Mouse (Mus musculus): ENCODE measurements at regions not wholly inside any gene's neighbourhood (a gene's known extent, or its start where the extent isn't known, plus 50 kb on each side); places are given as distances from the start of the nearest gene placed in this dataset.

DNA sequence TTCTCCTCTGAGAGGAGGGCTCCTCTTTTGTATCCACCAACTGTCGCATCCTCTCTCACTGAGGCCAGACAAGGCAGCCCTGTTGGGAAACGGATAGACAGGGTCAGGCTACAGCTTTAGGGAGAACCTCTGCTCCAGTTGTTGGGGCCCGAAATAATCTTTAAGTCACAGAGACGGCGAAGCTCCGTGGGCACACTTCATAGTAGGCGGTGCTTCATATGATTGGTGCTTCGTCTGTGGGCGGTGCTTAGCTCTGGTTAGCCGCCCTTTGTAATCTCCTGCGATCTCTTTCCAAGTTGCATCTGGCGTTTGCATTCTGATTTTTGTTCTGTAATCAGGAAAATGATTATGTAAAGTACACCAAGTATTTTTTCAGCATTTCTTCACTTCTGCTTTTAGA is 67.2 kb downstream of the Hlx start:
- TF ChIP-seq CTCF (conservative IDR thresholded peaks at IDR 0.05; ENCODE audit: low read length) (no peak), NANOG (IDR thresholded peaks at IDR 0.05; ENCODE audit: borderline replicate concordance, low read length) (no peak)
